Mouse (Mus musculus): Measurements from ENCODE around the gene Rbfox2.

- TF ChIP-seq CTCF (IDR thresholded peaks at IDR 0.05; ENCODE audit: low read depth, low read length) = peak; percentile 72
- peak; percentile 64; the same call in 1 of the 2 replicates for TF ChIP-seq EP300 (IDR thresholded peaks at IDR 0.05; ENCODE audit: insufficient read depth, low read depth, low read length)
- no peak for TF ChIP-seq POLR2A (IDR thresholded peaks at IDR 0.05; ENCODE audit: insufficient read depth, low read length)
Observed at GRCm38 (mm10) chr15:77071501-77071900, 235.3 kb downstream of the Rbfox2 start.
